Mouse (Mus musculus) CH12.LX (cell line): ENCODE data around the gene Gcdh. TPM values are rescaled to one million over a fixed set of nuclear protein-coding genes. Genes with fewer than 3 reads are reported as not detected.

Experiments
- DNase-seq: peaks from one replicate; pipeline ENCODE4 v3.0.0-alpha.2; 2013; ENCODE audit errors: extremely low read depth
- H3K27ac ChIP-seq: 2 replicates; pipeline ENCODE4 v1.5.1; 2012; ENCODE audit warnings: low read depth, mild to moderate bottlenecking, control low read depth, moderate library complexity; ENCODE audit not compliant: insufficient read depth
- H3K27me3 ChIP-seq: replicated peaks from 2 replicates; pipeline ENCODE3; 2012; ENCODE audit warnings: inconsistent platforms
- H3K36me3 ChIP-seq, 2 experiments: replicated peaks in 1 of 2; 2 replicates each; pipeline versions ENCODE3 to v1.6.1; 2012; ENCODE audit warnings: inconsistent platforms in 1 of 2, low read length in 1 of 2, mild to moderate bottlenecking in 1 of 2, mixed read lengths in 1 of 2, moderate library complexity in 1 of 2; ENCODE audit not compliant: control insufficient read depth in 1 of 2, insufficient read depth in 1 of 2
- H3K4me1 ChIP-seq, 2 experiments: 2 replicates each; pipeline ENCODE4 v1.6.1; 2012; ENCODE audit warnings: inconsistent platforms in 1 of 2, moderate library complexity in 1 of 2; ENCODE audit not compliant: insufficient read depth in 2 of 2, control insufficient read depth in 1 of 2
- H3K4me2 ChIP-seq: 2 replicates; pipeline ENCODE4 v1.6.1; 2012; ENCODE audit warnings: low read depth, mild to moderate bottlenecking, control low read depth; ENCODE audit not compliant: poor library complexity, insufficient read depth, severe bottlenecking
- H3K4me3 ChIP-seq, 3 experiments: fragments of 150-350 bp in 1 of 3; sonication (generic) in 1 of 3; replicated peaks in 1 of 3; 2 replicates each; pipeline versions ENCODE3 to v1.5.1; 2011 to 2012; ENCODE audit warnings: low read depth in 2 of 3, low read length in 2 of 3, mild to moderate bottlenecking in 2 of 3, moderate library complexity in 2 of 3, control low read depth in 1 of 3, improper control_type of control experiment in 1 of 3, inconsistent platforms in 1 of 3, mixed read lengths in 1 of 3; ENCODE audit not compliant: poor library complexity in 1 of 3
- H3K79me2 ChIP-seq: replicated peaks from 2 replicates; pipeline ENCODE4 v1.6.1; 2012; ENCODE audit warnings: mild to moderate bottlenecking, moderate library complexity; ENCODE audit not compliant: control insufficient read depth, poor library complexity, insufficient read depth, severe bottlenecking; ENCODE audit errors: extremely low read depth
- H3K9ac ChIP-seq: 2 replicates; pipeline ENCODE4 v1.6.1; 2012; ENCODE audit warnings: low read depth, mild to moderate bottlenecking, control low read depth, moderate library complexity; ENCODE audit not compliant: insufficient read depth
- H3K9me3 ChIP-seq: replicated peaks from 2 replicates; pipeline ENCODE3; 2012; ENCODE audit warnings: low read length, inconsistent platforms, mixed read lengths
- BHLHE40 ChIP-seq: IDR thresholded peaks from 2 replicates; pipeline ENCODE4 v1.6.1; 2011; ENCODE audit warnings: mild to moderate bottlenecking, low read depth, low read length, improper control_type of control experiment
- E2F4 ChIP-seq: IDR thresholded peaks from 2 replicates; pipeline ENCODE4 v1.6.1; 2011; ENCODE audit warnings: low read depth, low read length, improper control_type of control experiment; ENCODE audit not compliant: insufficient replicate concordance
- ELF1 ChIP-seq: IDR thresholded peaks from 2 replicates; pipeline ENCODE4 v1.6.1; 2014; ENCODE audit warnings: low read depth, mild to moderate bottlenecking, inconsistent platforms, low read length, improper control_type of control experiment
- EP300 ChIP-seq: IDR thresholded peaks from 2 replicates; pipeline ENCODE4 v1.6.1; 2011; ENCODE audit warnings: low read length, improper control_type of control experiment
- ETS1 ChIP-seq: conservative IDR thresholded peaks from 2 replicates; pipeline ENCODE4 v1.6.1; 2012; ENCODE audit warnings: low read depth, mild to moderate bottlenecking, inconsistent platforms, low read length, improper control_type of control experiment, moderate library complexity
- GABPA ChIP-seq: IDR thresholded peaks from 2 replicates; pipeline ENCODE4 v1.6.1; 2012; ENCODE audit warnings: low read depth, low read length, improper control_type of control experiment, inconsistent platforms; ENCODE audit not compliant: insufficient replicate concordance
- HCFC1 ChIP-seq: IDR thresholded peaks from 2 replicates; pipeline ENCODE4 v1.6.1; 2012; ENCODE audit warnings: low read depth, mild to moderate bottlenecking, inconsistent platforms, low read length, improper control_type of control experiment
- KAT2A ChIP-seq: IDR thresholded peaks from 2 replicates; pipeline ENCODE4 v1.6.1; 2012; ENCODE audit warnings: low read length, improper control_type of control experiment, inconsistent platforms; ENCODE audit not compliant: insufficient replicate concordance
- MAFK ChIP-seq: IDR thresholded peaks from 2 replicates; pipeline ENCODE4 v1.6.1; 2011; ENCODE audit warnings: low read length, improper control_type of control experiment; ENCODE audit not compliant: insufficient replicate concordance
- MAX ChIP-seq: IDR thresholded peaks from 2 replicates; pipeline ENCODE4 v1.6.1; 2011; ENCODE audit warnings: low read length, improper control_type of control experiment
- MAZ ChIP-seq: IDR thresholded peaks from 2 replicates; pipeline ENCODE4 v1.6.1; 2012; ENCODE audit warnings: low read depth, mild to moderate bottlenecking, inconsistent platforms, low read length, improper control_type of control experiment, moderate library complexity
- MEF2A ChIP-seq: IDR thresholded peaks from 2 replicates; pipeline ENCODE4 v1.6.1; 2014; ENCODE audit warnings: low read depth, mild to moderate bottlenecking, inconsistent platforms, low read length, improper control_type of control experiment, borderline replicate concordance
- MXI1 ChIP-seq: IDR thresholded peaks from 2 replicates; pipeline ENCODE4 v1.6.1; 2011; ENCODE audit warnings: mild to moderate bottlenecking, low read depth, low read length, improper control_type of control experiment
- MYC ChIP-seq: IDR thresholded peaks from 2 replicates; pipeline ENCODE4 v1.6.1; 2011; ENCODE audit warnings: low read depth, mild to moderate bottlenecking, improper control_type of control experiment, low read length
- NELFE ChIP-seq: IDR thresholded peaks from 2 replicates; pipeline ENCODE4 v1.6.1; 2011; ENCODE audit warnings: low read depth, low read length, improper control_type of control experiment
- POLR2A ChIP-seq: IDR thresholded peaks from 2 replicates; pipeline ENCODE4 v1.6.1; 2011; ENCODE audit warnings: low read depth, mild to moderate bottlenecking, improper control_type of control experiment, low read length
- POLR2AphosphoS2 ChIP-seq: IDR thresholded peaks from 2 replicates; pipeline ENCODE4 v1.6.1; 2011; ENCODE audit warnings: low read depth, low read length, improper control_type of control experiment
- RAD21 ChIP-seq: IDR thresholded peaks from 2 replicates; pipeline ENCODE4 v1.6.1; 2011; ENCODE audit warnings: low read depth, mild to moderate bottlenecking, low read length, improper control_type of control experiment, moderate library complexity
- RCOR1 ChIP-seq: conservative IDR thresholded peaks from 2 replicates; pipeline ENCODE4 v1.6.1; 2012; ENCODE audit warnings: low read depth, mild to moderate bottlenecking, inconsistent platforms, low read length, improper control_type of control experiment
- TBP ChIP-seq: conservative IDR thresholded peaks from 2 replicates; pipeline ENCODE4 v1.6.1; 2011; ENCODE audit warnings: low read depth, low read length, improper control_type of control experiment
- UBTF ChIP-seq: IDR thresholded peaks from 2 replicates; pipeline ENCODE4 v1.6.1; 2012; ENCODE audit warnings: low read depth, mild to moderate bottlenecking, inconsistent platforms, low read length, improper control_type of control experiment, moderate library complexity
- USF1 ChIP-seq: IDR thresholded peaks from 2 replicates; pipeline ENCODE4 v1.6.1; 2014; ENCODE audit warnings: low read depth, mild to moderate bottlenecking, inconsistent platforms, low read length, improper control_type of control experiment
- USF2 ChIP-seq: conservative IDR thresholded peaks from 2 replicates; pipeline ENCODE4 v1.6.1; 2011; ENCODE audit warnings: low read depth, low read length, improper control_type of control experiment
- ZC3H11A ChIP-seq: IDR thresholded peaks from 2 replicates; pipeline ENCODE4 v1.6.1; 2012; ENCODE audit warnings: low read depth, mild to moderate bottlenecking, inconsistent platforms, low read length, improper control_type of control experiment
- ZKSCAN1 ChIP-seq: IDR thresholded peaks from 2 replicates; pipeline ENCODE4 v1.6.1; 2012; ENCODE audit warnings: low read depth, inconsistent platforms, low read length, improper control_type of control experiment, borderline replicate concordance
- ZMIZ1 ChIP-seq: IDR thresholded peaks from 2 replicates; pipeline ENCODE4 v1.6.1; 2012; ENCODE audit warnings: low read depth, mild to moderate bottlenecking, inconsistent platforms, low read length, improper control_type of control experiment
- ZNF384 ChIP-seq: IDR thresholded peaks from 2 replicates; pipeline ENCODE4 v1.6.1; 2012; ENCODE audit warnings: low read depth, low read length, improper control_type of control experiment, inconsistent platforms
- dilution Hi-C: fragments of 300-500 bp; cut with MboI; formaldehyde crosslinking; loops from 2 replicates; pipeline ENCODE4 v1.14.3; 2020; ENCODE audit warnings: low sequenced_read_pairs; ENCODE audit not compliant: extremely low pct_unique_long_range_greater_than_20kb, extremely low pct_ligation_motif_present
- in situ Hi-C: fragments of 300-500 bp; cut with MboI; formaldehyde crosslinking; loops from 3 replicates; pipeline ENCODE4 v1.14.3; 2019; ENCODE audit warnings: low sequenced_read_pairs, low pct_ligation_motif_present, low pct_unique_long_range_greater_than_20kb, mixed read lengths
- polyA plus RNA-seq: library from polyadenylated mRNA; unstranded; fragments of >175 nt; gene quantifications from 2 replicates; pipeline ENCODE4 v1.2.1, GENCODE M21; 2012; ENCODE audit warnings: low read depth; ENCODE audit not compliant: insufficient read length
- total RNA-seq, 2 experiments: library from RNA; depleted of rRNA; stranded (reverse); fragments of 300-350 nt in 1 of 2; fragments of >200 nt in 1 of 2; gene quantifications; 2 replicates each; pipeline ENCODE4 v1.2.3; 2012 to 2014

The Gcdh gene
- total and polyA plus RNA-seq, 3 experiments: 13.7 to 26.2 (median 16.4) TPM

- dilution Hi-C loops: no loop called here
- TF ChIP-seq ZNF384 (no peak), MEF2A (no peak), RAD21 (no peak), POLR2A (no peak), RCOR1 (no peak), MYC (no peak), E2F4 (no peak), EP300 (no peak), POLR2AphosphoS2 (no peak), BHLHE40 (no peak), KAT2A (no peak), UBTF (no peak), USF1 (no peak), MAX (no peak), ZC3H11A (no peak), ELF1 (no peak)
- TF ChIP-seq, all 38 proteins: peak for 0
- no peaks in the 10 kb centered on the region for H3K79me2 ChIP-seq
- no peak overlapping the region for H3K4me3 ChIP-seq
- peaks cover 13% of the 10 kb centered on the region for H3K9me3 ChIP-seq
- H3K4me2 ChIP-seq: no peak overlapping the region
- no peak for DNase-seq
- no peak overlapping the region for H3K27ac ChIP-seq
- peaks cover 8 to 15% of the 10 kb centered on the region in 2 experiments for H3K4me1 ChIP-seq
- peaks cover 12 to 47% of the 10 kb centered on the region in 2 experiments for H3K36me3 ChIP-seq
- H3K27me3 ChIP-seq: peaks cover 2% of the 10 kb centered on the region
- no peak overlapping the region for H3K9ac ChIP-seq
- in situ Hi-C loops: no loop called here
These were observed 16.2 kb upstream of the Gcdh start for GRCm38 (mm10) chr8:84909949-84910348.

GRCm38 (mm10) chr8:84909162-84909767 is 15.5 kb upstream of the Gcdh start:
- H3K36me3 ChIP-seq: peaks cover 12 to 45% of the 10 kb centered on the region in 2 experiments
- H3K4me3 ChIP-seq: peak overlapping the region; percentile 63 to 68 (median 64)
- DNase-seq: no peak
- TF ChIP-seq MAFK: no peak
- TF ChIP-seq RCOR1: no peak
- no peak for TF ChIP-seq ZMIZ1
- TF ChIP-seq ETS1: no peak
- TF ChIP-seq NELFE: no peak
- no peak for TF ChIP-seq BHLHE40
- no peak for TF ChIP-seq TBP
- TF ChIP-seq RAD21: no peak
- no peak for TF ChIP-seq HCFC1
- no peak for TF ChIP-seq ZKSCAN1
- TF ChIP-seq MEF2A: no peak
- TF ChIP-seq MAZ: no peak
- TF ChIP-seq KAT2A: no peak
- TF ChIP-seq MXI1: no peak
- no peak for TF ChIP-seq GABPA
- no peak for TF ChIP-seq POLR2A
- TF ChIP-seq USF2: no peak
- TF ChIP-seq ELF1: no peak
- peaks cover 8 to 15% of the 10 kb centered on the region in 2 experiments for H3K4me1 ChIP-seq
- no peaks in the 10 kb centered on the region for H3K79me2 ChIP-seq
- H3K9ac ChIP-seq: peak overlapping the region; percentile 72
- H3K27ac ChIP-seq: no peak overlapping the region
- dilution Hi-C loops: no loop called here
- in situ Hi-C loops: no loop called here
- peaks cover 9% of the 10 kb centered on the region for H3K27me3 ChIP-seq
- peak overlapping the region; percentile 40 for H3K4me2 ChIP-seq
- H3K9me3 ChIP-seq: peaks cover 13% of the 10 kb centered on the region
